Mouse (Mus musculus) regulatory T cell (primary cell): ENCODE data around the gene Atp5g3.
"Not testable (repeated sequence)": the region's sequence is repeated elsewhere in the genome, so short reads cannot be mapped to it uniquely, and the experiment has no call there.

Source experiments
- in situ Hi-C: fragments of 300-600 bp; cut with MboI, MseI; formaldehyde crosslinking; loops from one replicate; pipeline ENCODE4 v1.15.1; 2025; ENCODE audit warnings: high pct_unique_total_duplicates

Gene Atp5g3

DNA sequence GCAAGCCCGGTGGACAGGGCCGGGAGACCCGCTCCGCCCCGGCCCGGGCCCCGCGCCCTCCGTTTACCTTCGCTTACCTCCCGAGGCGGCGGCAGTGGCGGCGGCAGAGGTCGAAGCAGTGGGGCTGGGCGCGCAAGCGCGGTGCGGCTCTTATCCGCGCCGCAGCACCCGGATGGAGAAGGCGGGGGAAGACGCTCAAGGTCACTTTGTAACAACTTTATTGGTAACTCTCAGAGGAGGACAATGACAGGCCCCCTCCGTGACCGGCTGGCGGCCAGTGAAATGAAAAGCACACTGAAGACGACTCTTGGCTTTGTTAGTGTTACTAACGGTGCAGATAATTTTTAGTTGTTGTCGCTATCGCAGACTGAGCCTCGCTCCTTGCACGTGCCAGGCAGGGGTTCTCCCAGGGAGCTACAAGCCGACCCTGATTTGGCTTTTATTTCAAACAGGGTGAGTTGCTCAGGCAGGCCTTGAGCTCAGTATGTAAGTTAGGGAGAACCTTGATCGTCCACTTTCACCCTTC is at the start of gene Atp5g3:
Gene Atp5g3, minus strand, starts transcription at position 152 of the 526 bp plus-strand sequence.
- in situ Hi-C loops, result no loop called here

DNA sequence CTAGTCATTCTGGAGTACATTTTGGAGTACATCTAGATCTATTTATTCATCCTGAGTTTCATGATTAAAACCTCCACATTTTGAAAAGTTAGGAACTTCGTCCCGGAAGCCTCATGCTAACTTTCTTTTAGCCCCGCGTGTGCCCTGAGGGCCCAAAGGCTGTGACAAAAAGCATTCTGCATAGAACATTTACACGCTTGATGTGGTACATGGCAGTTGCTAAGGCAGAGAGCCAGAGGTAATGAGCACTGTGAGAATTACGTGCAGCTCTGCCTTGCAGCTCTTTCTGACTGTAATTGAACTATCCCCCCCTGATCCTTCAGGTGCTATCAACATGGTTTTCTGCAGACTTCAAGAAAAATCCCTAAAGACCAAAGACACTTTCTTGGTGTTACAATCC is 47.2 kb upstream of the Atp5g3 start:
- in situ Hi-C loops, result loop anchor here (25.0 kb wide), 1 partner anchor 704 kb away; the partner anchor contains the start of genes Evx2 and Hoxd13

DNA sequence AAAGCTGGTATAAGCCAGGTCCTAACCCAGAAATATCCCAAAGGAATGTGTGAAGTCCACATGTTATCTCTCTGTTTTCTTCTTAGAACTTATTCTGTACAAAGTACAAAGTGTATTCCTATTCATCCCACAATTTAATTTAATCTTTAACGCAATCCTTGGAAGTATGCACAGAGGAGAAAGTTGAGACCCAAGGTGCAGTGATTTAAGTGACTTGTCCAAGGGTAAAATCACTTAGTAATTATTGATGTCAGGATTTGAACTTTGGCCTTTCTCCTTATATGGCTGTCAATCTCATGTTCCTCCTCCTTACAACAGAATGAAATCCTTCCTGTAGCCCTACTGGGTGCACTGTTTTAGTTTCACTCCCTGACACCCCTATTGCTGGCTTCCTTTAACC is 42.5 kb upstream of the Atp5g3 start:
- in situ Hi-C loops, result loop anchor here (25.0 kb wide), 1 partner anchor 709 kb away; the partner anchor contains the start of genes Evx2 and Hoxd13

DNA sequence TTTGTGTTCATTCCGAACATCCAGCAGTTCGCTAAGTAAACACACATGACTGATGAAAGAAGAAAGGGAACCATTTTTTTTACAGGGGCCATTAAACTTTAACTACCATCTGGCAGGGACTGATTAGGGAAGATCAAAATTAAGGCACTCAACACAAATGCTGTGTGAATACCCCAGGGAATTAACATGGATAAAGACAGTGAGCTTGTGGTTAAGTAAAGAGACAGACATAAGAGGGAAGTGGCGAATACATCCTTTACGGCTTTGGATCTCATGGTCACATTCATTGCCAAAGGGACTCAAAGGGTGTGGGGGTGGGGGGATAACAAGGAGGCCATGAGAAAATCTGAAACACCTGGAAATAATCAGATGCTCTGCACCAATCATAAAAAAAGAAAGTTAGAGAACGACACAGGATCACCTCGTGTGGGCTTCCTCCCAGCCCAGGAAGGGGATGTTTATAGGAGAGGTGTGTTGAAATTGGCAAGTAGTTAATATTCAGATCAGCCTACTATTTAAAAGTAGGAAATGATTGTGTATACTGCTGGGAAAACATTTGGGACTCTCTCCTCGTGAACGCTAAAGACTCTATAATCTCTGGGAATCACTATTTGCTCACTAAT is 41.6 kb upstream of the Atp5g3 start:
- in situ Hi-C loops, result loop anchor here (25.0 kb wide), 1 partner anchor 710 kb away; the partner anchor contains the start of genes Evx2 and Hoxd13

DNA sequence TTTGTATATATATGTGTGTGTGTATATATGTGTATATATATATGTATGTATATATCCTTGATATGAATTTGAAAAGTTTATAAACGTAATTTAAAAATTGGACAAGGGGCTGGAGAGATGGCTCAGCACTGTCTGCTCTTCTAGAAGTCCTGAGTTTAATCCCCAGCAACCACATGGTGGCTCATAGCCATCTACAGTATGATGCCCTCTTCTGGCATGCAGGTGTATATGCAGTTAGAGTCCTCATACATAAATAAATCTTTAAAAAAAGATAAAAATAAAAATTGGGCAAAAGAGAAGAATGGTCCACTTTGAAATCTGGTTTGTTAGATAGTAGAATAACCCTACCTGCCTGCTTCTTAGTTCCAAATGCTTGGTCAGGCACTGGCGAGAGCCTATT is 36.2 kb upstream of the Atp5g3 start:
- in situ Hi-C loops, result loop anchor here (10.0 kb wide), 1 partner anchor 1967 kb away; no protein-coding TSS in a partner anchor

DNA sequence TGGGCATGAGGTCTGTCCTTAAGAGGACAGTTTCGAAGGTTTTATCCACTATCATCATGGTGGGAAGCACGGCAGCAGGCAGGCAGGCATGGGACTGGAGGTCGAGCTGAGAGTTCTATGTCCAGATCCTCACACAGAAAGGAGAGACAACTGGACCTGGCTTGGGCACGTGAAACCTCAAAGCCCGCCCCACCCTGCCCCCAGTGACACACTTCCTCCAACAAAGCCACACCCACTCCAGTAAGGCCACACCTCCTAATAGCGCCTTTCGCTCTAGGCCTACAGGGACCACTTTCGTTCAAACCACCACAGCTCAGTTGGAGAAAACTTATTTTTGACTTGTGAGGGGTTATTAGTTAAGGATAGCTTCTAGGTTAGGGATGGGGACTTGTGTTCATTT is 32.6 kb upstream of the Atp5g3 start:
- in situ Hi-C loops, result loop anchor here (10.0 kb wide), 1 partner anchor 1971 kb away; no protein-coding TSS in a partner anchor

DNA sequence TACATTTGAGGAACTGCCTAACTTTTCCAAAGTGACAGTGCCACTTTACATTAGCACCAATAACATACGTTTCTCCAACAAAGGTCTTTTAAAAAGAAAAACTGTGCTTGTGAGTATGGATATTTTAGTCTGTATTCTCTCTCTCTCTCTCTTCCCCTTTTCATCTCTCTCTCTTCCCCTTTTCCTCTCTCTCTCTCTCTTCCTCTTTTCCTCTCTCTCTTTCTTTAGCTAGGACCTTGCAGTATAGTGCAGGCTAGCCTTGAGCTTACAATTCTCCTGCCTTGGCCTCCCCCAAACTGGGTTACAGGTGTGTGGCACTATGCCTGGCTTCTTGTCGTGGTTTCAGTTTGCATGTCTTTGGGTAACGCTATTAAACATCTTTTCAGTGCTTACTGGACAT is 31.7 kb upstream of the Atp5g3 start:
- in situ Hi-C loops, result loop anchor here (10.0 kb wide), 1 partner anchor 1972 kb away; no protein-coding TSS in a partner anchor

DNA sequence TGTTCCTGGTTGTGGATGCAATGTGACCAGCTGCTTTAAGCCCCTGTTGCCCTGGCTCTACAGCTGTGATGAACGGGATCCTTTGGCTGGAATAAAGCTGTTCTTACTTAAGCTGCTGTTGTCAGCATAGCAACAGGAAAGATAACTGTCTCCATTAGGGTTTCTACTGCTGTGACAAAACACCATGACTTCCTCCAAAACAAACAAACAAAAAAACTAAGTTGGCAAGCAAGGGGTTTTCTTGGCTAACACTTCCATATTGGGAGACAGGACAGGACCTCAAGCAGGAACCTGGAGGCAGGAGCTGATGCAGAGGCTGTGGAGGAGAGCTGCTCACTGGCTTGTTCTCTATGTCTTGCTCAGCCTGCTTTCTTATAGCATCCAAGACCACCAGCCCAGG is 30.2 kb upstream of the Atp5g3 start:
- in situ Hi-C loops, result loop anchor here (10.0 kb wide), 1 partner anchor 1974 kb away; no protein-coding TSS in a partner anchor

DNA sequence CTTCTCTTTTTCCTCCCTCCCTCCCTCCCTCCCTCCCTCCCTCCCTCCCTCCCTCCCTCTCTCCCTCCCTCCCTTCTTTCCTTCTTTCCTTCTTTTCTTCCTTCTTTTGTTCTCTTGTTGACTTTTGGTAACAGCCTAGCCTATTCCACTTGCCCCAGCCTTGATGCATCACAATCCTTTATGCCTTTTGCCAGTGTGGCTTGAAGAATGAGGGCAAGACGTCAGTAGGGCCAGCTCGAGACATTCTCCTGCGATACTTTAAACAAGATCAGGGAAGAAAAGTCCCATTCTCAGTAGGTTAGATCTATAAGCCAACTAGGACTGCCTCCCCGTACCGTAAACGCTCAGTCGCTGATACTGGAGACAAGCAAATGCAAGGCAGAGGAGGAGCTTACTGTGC is 29.3 kb upstream of the Atp5g3 start:
- in situ Hi-C loops, result loop anchor here (10.0 kb wide), 1 partner anchor 1974 kb away; no protein-coding TSS in a partner anchor

DNA sequence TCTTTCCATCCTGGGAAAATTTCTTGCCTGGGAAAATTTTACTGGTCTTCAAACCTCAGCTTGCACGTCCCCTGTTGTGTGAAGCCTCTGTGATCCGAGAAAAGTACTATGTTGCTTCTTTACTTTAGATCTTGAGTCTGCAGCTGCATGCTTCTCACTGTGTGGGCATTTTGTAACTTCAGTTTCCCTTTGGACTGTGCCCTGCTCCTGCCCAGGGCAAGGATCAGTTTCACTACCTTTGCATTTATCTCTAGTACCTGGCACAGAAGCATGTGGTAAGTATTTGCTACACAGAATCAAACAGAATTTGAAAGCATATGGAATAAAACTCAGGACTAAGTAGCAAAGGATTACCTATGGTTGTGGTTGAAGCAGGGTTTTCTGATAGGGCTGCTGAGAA is 27.8 kb upstream of the Atp5g3 start:
- in situ Hi-C loops, result no loop called here

DNA sequence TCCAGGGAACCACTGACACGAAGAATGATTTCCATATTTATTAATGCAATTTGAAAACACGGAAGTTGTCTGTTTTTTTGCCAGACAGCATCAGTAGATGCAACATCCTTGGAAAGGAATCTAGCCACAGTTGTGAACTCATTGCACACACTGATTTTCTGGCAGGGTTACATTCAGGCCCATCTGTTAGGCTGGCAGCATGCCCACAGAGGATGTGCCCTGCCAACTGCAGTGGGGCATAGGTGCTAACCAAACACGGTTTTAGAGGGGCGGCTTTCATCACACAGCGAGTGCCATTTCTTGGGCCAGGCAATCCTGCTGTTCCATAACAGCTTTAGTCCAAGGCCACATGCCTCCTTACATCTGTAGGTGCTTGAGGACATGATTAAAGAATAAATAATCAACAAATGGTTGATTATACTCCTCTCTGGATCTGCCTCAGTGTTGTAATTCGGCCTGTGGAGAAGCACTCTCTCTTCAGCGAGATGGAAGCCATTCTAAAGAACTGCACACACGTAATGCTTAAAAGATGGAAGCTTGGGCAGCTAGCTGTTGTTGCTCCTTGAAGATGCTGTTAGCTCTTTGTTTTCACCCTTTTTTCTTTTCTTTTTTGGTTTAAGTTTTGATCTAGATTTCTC is 21.7 kb upstream of the Atp5g3 start:
- in situ Hi-C loops, result no loop called here

DNA sequence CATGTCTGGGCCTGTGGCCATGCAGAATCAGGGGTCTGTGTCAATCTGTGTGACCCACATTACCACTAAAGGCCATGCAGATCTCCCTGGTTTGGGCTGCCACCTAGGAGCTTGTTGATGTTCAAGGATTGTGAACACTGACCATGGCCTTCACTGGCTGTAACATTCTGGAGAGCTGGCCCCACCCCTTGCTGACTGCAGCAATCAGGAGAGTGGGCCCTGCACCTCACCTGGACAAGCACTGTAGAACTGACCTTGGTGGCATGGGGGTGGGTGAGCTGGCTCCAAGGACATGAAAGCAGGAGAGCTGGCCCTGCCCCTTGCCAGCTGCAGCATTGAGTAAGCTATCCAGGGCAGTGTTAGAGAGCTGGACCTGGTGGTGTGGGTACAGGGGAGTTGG is 16.6 kb upstream of the Atp5g3 start:
- in situ Hi-C loops, result no loop called here

DNA sequence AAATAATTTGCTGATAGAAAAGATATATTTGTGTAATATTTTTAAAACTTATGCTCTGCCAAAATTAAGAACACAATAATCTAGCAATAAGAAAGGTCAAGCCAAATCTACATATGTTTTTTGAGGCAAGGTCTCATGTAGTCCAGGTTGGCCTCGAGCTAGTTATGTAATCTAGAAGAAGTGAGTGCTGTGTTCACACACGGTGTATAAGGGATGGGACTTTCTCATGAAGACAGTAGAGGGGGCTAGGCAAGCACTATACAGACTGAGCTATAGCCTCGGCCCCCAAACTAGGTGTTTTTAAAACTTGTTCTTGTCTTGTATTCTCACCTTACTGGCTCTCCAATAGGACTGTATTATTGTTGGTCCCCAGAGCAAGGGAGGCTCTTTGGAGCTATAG is 14.4 kb upstream of the Atp5g3 start:
- in situ Hi-C loops, result no loop called here

DNA sequence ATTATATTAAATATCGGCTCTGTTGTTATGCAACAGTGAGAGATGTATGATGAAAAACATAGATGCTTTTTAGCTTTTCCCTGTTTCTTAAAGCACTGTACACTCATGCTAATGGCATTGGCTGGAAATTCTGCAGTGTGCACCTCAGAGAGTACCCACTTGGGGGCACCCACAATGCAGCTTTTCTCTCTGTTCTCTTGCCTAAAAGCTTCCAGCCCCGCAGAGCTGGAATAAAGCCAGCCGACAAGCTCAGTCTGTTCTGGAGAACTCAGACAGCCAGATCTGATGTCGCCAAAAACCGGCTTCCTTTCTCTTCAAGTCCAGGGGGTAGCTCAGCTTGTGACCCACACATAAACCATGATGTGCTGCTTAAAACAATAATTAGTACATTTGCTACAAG is 14.0 kb upstream of the Atp5g3 start:
- in situ Hi-C loops, result no loop called here

DNA sequence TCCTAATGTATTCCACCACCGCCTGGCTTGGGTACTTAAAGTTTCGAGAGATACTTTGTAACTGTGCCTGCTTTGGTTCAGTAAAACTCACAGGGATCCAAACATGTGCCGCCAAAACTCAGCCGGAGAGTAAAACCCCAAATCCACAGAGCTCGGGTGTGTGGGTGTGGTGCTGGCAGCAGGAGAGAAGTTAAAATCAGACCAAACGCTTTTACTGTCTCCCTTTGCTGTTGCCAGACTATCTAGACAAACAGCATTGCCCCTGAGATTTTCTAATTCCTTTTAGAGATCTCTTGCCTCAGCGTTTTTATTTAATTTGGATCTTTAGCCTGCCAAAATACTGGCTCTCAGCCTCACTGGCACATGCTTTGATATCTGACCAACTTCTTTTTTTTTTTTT is 8.5 kb upstream of the Atp5g3 start:
- in situ Hi-C loops, result no loop called here

DNA sequence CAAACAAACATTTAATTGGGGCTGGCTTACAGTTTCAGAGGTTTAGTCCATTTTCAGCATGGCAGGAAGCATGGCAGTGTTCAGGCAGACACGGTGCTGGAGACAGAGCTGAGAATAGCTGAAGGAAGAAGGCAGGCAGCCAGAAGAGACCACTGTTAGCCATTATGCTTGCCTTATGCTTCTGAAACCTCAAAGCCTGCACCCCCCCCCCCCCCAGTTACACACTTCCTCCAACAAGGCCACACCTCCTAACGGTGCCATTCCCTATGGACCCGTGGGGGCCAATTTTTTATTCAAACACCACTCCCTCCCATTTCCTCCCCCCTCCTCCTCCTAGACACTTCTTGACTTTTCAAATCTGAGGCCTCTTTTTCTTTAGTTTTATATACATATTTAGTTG is 1.1 kb upstream of the Atp5g3 start:
- in situ Hi-C loops, result no loop called here

DNA sequence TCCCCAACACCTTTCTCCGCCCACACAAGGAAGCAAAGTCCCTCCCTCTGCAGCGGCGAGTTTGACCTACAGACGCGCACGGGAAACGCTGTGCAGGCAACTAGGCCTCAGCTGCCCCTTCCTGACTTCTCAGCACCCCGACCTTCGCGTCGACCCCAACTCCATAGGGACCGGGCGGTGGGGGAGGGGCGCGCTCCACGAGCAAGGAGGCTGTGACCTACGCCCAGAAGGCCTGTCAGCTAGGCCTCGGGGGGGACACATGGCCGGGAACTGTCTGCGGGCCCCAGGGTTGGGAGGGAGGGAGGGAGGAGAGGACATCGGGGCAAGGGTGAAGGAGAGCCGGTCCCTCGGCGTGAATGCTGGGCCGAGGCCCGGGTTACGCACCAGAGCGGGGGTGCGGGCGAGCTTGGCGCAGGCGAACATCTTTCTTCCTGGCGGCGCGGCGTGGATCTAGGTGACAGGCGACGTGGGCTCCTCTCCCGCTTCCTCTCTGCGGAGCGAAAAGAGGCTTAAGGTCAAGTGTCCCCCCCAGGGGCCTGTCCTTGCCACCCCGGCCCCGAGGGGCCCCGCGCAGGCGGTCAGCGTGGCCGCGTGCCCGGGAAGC is 453 bp downstream of the Atp5g3 start:
- in situ Hi-C loops, result no loop called here

DNA sequence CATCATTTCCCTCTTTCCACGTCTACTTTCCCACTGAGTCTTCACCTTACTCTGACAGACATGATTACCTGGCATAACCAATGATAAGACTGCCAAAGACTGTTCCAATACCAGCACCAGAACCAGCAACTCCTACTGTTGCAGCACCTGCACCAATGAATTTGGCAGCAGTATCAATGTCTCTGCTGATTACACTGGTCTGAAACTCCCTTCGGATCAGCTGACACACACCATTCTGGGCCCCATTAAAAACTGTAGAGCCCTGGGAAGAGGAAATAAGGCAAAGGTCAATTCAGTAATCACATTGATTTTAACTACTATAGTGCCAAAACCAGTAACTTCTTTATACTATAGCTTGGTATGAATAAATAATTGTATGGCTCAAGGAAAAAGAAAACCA is 2.0 kb downstream of the Atp5g3 start:
- in situ Hi-C loops, result no loop called here

DNA sequence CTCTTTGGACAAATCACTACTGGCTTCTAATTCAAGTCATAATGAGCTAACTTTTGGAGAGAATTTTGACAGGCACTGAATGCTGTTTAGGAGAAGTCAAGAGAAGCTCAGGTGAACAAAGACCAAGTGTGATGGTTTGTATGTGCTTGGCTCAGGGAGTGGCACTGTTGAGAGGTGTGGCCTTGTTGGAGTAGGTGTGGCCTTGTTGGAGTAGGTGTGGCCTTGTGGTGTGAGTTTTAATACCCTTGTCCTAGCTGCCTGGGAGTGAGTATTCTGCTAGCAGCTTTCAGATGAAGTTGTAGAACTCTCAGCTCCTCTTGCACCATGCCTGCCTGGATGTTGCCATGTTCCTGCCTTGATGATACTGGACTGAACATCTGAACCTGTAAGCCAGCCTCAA is 6.4 kb downstream of the Atp5g3 start:
- in situ Hi-C loops, result not testable (repeated sequence)

DNA sequence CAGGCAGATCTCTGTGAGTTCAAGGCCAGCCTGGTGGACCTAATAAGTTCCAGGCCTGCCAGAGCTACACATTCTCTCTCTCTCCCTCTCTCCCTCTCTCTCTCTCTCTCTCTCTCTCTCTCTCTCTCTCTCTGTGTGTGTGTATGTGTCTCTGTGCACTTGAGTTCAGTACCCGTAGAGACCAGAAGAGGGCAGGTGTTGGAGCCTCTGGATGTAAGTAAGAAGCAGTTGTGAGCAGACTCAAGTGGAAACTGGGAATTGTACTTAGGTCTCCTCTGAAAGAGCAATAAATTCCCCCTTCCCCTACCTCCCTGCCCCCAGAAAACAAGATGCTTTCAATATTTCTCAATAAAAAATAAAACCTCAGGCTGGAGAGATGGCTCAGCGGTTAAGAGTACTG is 7.6 kb downstream of the Atp5g3 start:
- in situ Hi-C loops, result no loop called here

DNA sequence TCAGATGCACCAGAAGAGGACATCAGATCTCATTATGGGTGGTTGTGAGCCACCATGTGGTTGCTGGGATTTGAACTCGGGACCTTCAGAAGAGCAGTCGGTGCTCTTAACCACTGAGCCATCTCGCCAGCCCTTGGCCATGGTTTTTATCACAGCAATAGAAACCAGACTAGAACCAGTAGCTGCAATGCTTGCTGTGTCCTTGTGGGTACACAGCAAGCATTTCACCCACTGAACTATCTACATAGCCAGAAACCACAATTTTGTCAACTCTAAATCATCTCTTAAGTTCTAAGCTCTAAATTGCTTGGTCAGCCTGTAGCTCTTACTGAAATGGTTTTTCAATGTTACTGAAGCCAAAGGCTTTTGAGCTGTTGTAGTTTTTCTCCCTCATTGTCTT is 8.8 kb downstream of the Atp5g3 start:
- in situ Hi-C loops, result not testable (repeated sequence)

DNA sequence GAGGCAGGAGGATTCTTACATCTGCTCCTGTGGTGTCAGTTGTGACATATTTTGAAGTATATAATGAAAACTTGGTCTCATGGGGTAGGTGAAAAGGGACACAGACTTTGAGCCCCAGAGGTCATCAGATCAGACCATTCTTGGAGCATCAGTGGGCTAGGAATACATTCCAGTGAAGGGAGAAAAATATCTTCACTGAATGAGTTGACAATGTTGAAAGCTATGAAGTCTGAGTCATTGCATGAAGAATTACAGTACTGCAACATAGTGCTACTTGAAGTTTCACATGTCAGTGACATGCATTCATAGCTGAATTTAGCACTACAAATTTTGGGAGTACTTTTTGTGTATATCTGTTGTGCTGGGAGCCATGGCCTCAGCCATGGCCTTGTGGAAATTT is 10.0 kb downstream of the Atp5g3 start:
- in situ Hi-C loops, result no loop called here

DNA sequence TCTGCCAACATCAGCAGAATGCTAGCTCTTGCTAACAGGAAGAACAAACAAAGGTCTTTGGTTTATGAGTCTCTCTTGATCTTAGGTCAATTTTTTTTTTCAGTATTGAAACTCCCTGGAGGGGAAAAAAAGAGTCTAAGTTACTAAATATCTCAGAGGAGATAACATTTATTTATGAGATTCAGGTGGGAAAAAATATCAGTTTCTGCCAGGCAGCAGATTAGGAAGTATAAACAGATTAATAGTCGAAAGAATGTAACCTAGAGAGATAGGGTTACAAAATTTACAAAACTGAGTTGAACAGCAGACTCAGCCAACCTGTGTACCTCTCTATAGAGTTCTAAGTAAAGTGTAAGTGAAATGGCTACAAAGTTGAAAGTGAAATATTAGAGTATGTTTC is 10.8 kb downstream of the Atp5g3 start:
- in situ Hi-C loops, result no loop called here
